ENCODE assay signal across 8 mouse cellular contexts in genomic region chr10:45578298-45578821, GRCm38 (mm10). TPM values are rescaled to one million over a fixed set of nuclear protein-coding genes. Genes with fewer than 3 reads are reported as not detected.
DNase-seq lines count a peak whose midpoint lies in the region; ATAC-seq lines count a peak whose summit lies in the region.

No protein-coding gene starts in this region.

- peak; percentile 80 for ATAC-seq in frontal cortex, adult (ENCODE audit: low TSS enrichment)
- ATAC-seq in intestine, embryonic 15.5 days: peak; percentile 87
- peak; percentile 77 for ATAC-seq in limb, embryonic 11.5 days (ENCODE audit: insufficient number of reproducible peaks, low FRiP score, low TSS enrichment, low read depth)
- ATAC-seq in midbrain, embryonic 13.5 days: peak; percentile 91

- H3K9me3 ChIP-seq in intestine, embryonic 15.5 days: no peaks in the 10 kb centered on the region
- H3K9me3 ChIP-seq in limb, embryonic 11.5 days (ENCODE audit: control insufficient read depth, low read length): no peaks in the 10 kb centered on the region
- no peaks in the 10 kb centered on the region for H3K9me3 ChIP-seq in midbrain, embryonic 13.5 days

- peak overlapping the region; percentile 79 for H3K9ac ChIP-seq in intestine, embryonic 15.5 days
- H3K9ac ChIP-seq in limb, embryonic 11.5 days (ENCODE audit: low read length): peak overlapping the region; percentile 93
- peak overlapping the region; percentile 81 for H3K9ac ChIP-seq in midbrain, embryonic 13.5 days (replicated peaks)

- no peaks in the 10 kb centered on the region for H3K4me1 ChIP-seq in intestine, embryonic 15.5 days (replicated peaks)
- H3K4me1 ChIP-seq in limb, embryonic 11.5 days (ENCODE audit: control insufficient read depth, insufficient read depth, low read length): no peaks in the 10 kb centered on the region
- H3K4me1 ChIP-seq in midbrain, embryonic 13.5 days (replicated peaks): peaks cover 3% of the 10 kb centered on the region; the same call in 1 of the 2 replicates

- peak; percentile 32 for DNase-seq in ovary, postnatal 10 days (ENCODE audit: low spot score)
- DNase-seq in ovary, postnatal 36 days (ENCODE audit: low spot score): no peak
- DNase-seq in c-Kit-positive CD71-positive TER-119-positive erythroid progenitor cells, embryonic 14.5 days (ENCODE audit: low spot score): peak; percentile 63
- DNase-seq in limb, embryonic 11.5 days (ENCODE audit: low spot score): peak; percentile 66
- DNase-seq in testis, postnatal 10 days (ENCODE audit: low spot score): peak; percentile 46

- H3K27ac ChIP-seq in intestine, embryonic 15.5 days: peak overlapping the region; percentile 90
- peak overlapping the region; percentile 91 for H3K27ac ChIP-seq in limb, embryonic 11.5 days (replicated peaks; ENCODE audit: low read depth, low read length)
- peak overlapping the region; percentile 97 for H3K27ac ChIP-seq in midbrain, embryonic 13.5 days

- no peaks in the 10 kb centered on the region for H3K36me3 ChIP-seq in intestine, embryonic 15.5 days
- no peaks in the 10 kb centered on the region for H3K36me3 ChIP-seq in limb, embryonic 11.5 days (ENCODE audit: control insufficient read depth, insufficient read depth, low read length)
- H3K36me3 ChIP-seq in midbrain, embryonic 13.5 days: no peaks in the 10 kb centered on the region

- under 1% methylated on average over 23 of the region's 23 CpGs for WGBS in intestine, embryonic 15.5 days
- under 1% methylated on average over 23 of the region's 23 CpGs for WGBS in limb, embryonic 11.5 days
- WGBS in midbrain, embryonic 13.5 days: under 1% methylated on average over 19 of the region's 23 CpGs

- H3K4me2 ChIP-seq in intestine, embryonic 15.5 days (replicated peaks): peak overlapping the region; percentile 75
- peak overlapping the region; percentile 45 for H3K4me2 ChIP-seq in limb, embryonic 11.5 days (ENCODE audit: low read depth, severe bottlenecking)
- H3K4me2 ChIP-seq in midbrain, embryonic 13.5 days (replicated peaks): peak overlapping the region; percentile 66

- no peaks in the 10 kb centered on the region for H3K27me3 ChIP-seq in intestine, embryonic 15.5 days (replicated peaks)
- no peaks in the 10 kb centered on the region for H3K27me3 ChIP-seq in limb, embryonic 11.5 days (ENCODE audit: control insufficient read depth, insufficient read depth, low read length)
- no peaks in the 10 kb centered on the region for H3K27me3 ChIP-seq in midbrain, embryonic 13.5 days

- H3K4me3 ChIP-seq in intestine, embryonic 15.5 days (replicated peaks): peak overlapping the region; percentile 92
- peak overlapping the region; percentile 76 for H3K4me3 ChIP-seq in limb, embryonic 11.5 days (ENCODE audit: low read depth, low read length)
- peak overlapping the region; percentile 78 for H3K4me3 ChIP-seq in midbrain, embryonic 13.5 days (replicated peaks)

RNA-seq across cellular contexts. Expression of gene Hace1, which starts 0.7 kb away (rescaled TPM):
- polyA plus RNA-seq in intestine, embryonic 15.5 days (2015; fragmentation: Nextera tagmentation; extraction: Ambion mirVana): 12.4 and 15.5 TPM in 2 replicates
- 29.2 and 30.5 TPM in 2 replicates for polyA plus RNA-seq in limb, embryonic 11.5 days (2014; fragmentation: Nextera tagmentation; extraction: Ambion mirVana)
- polyA plus RNA-seq in midbrain, embryonic 13.5 days (2015; fragmentation: Nextera tagmentation; extraction: Ambion mirVana): 16.8 and 18.0 TPM in 2 replicates
